Mouse (Mus musculus) forebrain, embryonic 14.5 days (tissue): ENCODE data around the gene Tlr9. TPM values are rescaled to one million over a fixed set of nuclear protein-coding genes. Genes with fewer than 3 reads are reported as not detected.

Experiments used
- ATAC-seq: fragments of 200-750 bp; cut with Nextera tagmentation; 2 replicates; pipeline ENCODE4 v1.8.0; 2017; ENCODE audit warnings: mild to moderate bottlenecking, moderate library complexity
- DNase-seq: peaks from one replicate; pipeline ENCODE4 v3.0.0-alpha.2; 2015; ENCODE audit warnings: low spot score
- H3K27ac ChIP-seq: fragments of 300-500 bp; sonication (generic); 2 replicates; pipeline ENCODE4 v1.5.1; 2014; ENCODE audit warnings: low read depth, mild to moderate bottlenecking, control low read depth, low read length, moderate library complexity
- H3K27me3 ChIP-seq: fragments of 300-500 bp; sonication (generic); replicated peaks from 2 replicates; pipeline ENCODE4 v1.6.1; 2014; ENCODE audit warnings: low read length, control low read depth, mixed read lengths; ENCODE audit not compliant: control insufficient read depth, insufficient read depth
- H3K36me3 ChIP-seq: fragments of 300-500 bp; sonication (generic); 2 replicates; pipeline ENCODE4 v1.6.1; 2014; ENCODE audit warnings: low read length, control low read depth; ENCODE audit not compliant: control insufficient read depth, insufficient read depth
- H3K4me1 ChIP-seq: fragments of 300-500 bp; sonication (generic); 2 replicates; pipeline ENCODE4 v1.6.1; 2014; ENCODE audit warnings: antibody characterized with exemption, low read length, control low read depth; ENCODE audit not compliant: control insufficient read depth, insufficient read depth
- H3K4me2 ChIP-seq: fragments of 300-500 bp; sonication (generic); 2 replicates; pipeline ENCODE4 v1.6.1; 2014; ENCODE audit warnings: mild to moderate bottlenecking, control low read depth, low read length
- H3K4me3 ChIP-seq: fragments of 300-500 bp; sonication (generic); 2 replicates; pipeline ENCODE4 v1.5.1; 2014; ENCODE audit warnings: low read depth, low read length, control low read depth
- H3K9ac ChIP-seq: fragments of 300-500 bp; sonication (generic); 2 replicates; pipeline ENCODE4 v1.6.1; 2014; ENCODE audit warnings: mild to moderate bottlenecking, low read length, control low read depth, moderate library complexity
- H3K9me3 ChIP-seq: fragments of 300-500 bp; sonication (generic); replicated peaks from 2 replicates; pipeline ENCODE4 v1.6.1; 2016; ENCODE audit warnings: low read length, control low read depth, mixed read lengths; ENCODE audit not compliant: control insufficient read depth
- WGBS: fragments of 180-500 bp; shearing (Covaris S2); extraction: QIAGEN DNeasy Blood & Tissue Kit; methylation state at CpG from one replicate; pipeline ENCODE4 v1.1.7; 2014; 5-methylcytosine and 5-hydroxymethylcytosine counted together
- polyA plus RNA-seq: library from polyadenylated mRNA; unstranded; fragments of >200 nt; fragmentation: Nextera tagmentation; extraction: Ambion mirVana; gene quantifications from 2 replicates; pipeline ENCODE4 v1.2.1, GENCODE M21; 2014

The Tlr9 gene
- polyA plus RNA-seq, 1 experiment from 2014 or later = not detected

GRCm38 (mm10) chr9:106199535-106200272, 22.7 kb upstream of the Tlr9 start, which contains the start of gene Ppm1m:
Gene Ppm1m, minus strand, starts transcription at chr9:106199746.
- ATAC-seq = peak; percentile 6; the same call in 1 of the 2 replicates
- WGBS = 41% methylated on average over 18 of the region's 18 CpGs
- peak within 1 kb of the TSS; percentile 70 for H3K4me2 ChIP-seq
- peaks cover 13% of the 10 kb centered on the region; the same call in 1 of the 2 replicates for H3K4me1 ChIP-seq
- H3K36me3 ChIP-seq = 0 out of 2 replicates have a peak, but pooled peaks cover under 1% of the 10 kb centered on the region
- H3K27ac ChIP-seq = no peak within 1 kb of the TSS
- DNase-seq = no peak
- H3K27me3 ChIP-seq = no peaks in the 10 kb centered on the region
- no peaks in the 10 kb centered on the region for H3K9me3 ChIP-seq
- H3K9ac ChIP-seq = peak within 1 kb of the TSS; percentile 71
- peak within 1 kb of the TSS; percentile 51 for H3K4me3 ChIP-seq

- Histone ChIP-seq H3K4me2 (peak overlapping the region; percentile 74; the same call in 1 of the 2 replicates), H3K9me3 (no peaks in the 10 kb centered on the region), H3K4me3 (0 out of 2 replicates have a peak overlapping the region, but pooled peaks have one; percentile 61), H3K27me3 (no peaks in the 10 kb centered on the region), H3K36me3 (no peaks in the 10 kb centered on the region), H3K27ac (no peak overlapping the region), H3K4me1 (peaks cover 13% of the 10 kb centered on the region; the same call in 1 of the 2 replicates), H3K9ac (no peak overlapping the region)
- ATAC-seq = no peak
- WGBS = 90% methylated on average over 3 of the region's 3 CpGs
- DNase-seq = no peak
Measured at GRCm38 (mm10) chr9:106201895-106202294, 20.5 kb upstream of the Tlr9 start.

GRCm38 (mm10) chr9:106202819-106203636, 19.4 kb upstream of the Tlr9 start, which contains the start of gene Twf2:
Gene Twf2, plus strand, starts transcription at chr9:106203108.
- Histone ChIP-seq H3K27ac (peak within 1 kb of the TSS; percentile 29; the same call in 1 of the 2 replicates), H3K4me1 (peaks cover 13% of the 10 kb centered on the region; the same call in 1 of the 2 replicates), H3K4me2 (peak within 1 kb of the TSS; percentile 74), H3K27me3 (no peaks in the 10 kb centered on the region), H3K36me3 (0 out of 2 replicates have a peak, but pooled peaks cover 1% of the 10 kb centered on the region), H3K4me3 (peak within 1 kb of the TSS; percentile 61), H3K9ac (peak within 1 kb of the TSS; percentile 84), H3K9me3 (no peaks in the 10 kb centered on the region)
- DNase-seq (peak; percentile 93), ATAC-seq (peak; percentile 88)
- WGBS = 2% methylated on average over 42 of the region's 61 CpGs

- WGBS = 84% methylated on average over 7 of the region's 7 CpGs
- DNase-seq (no peak), ATAC-seq (no peak)
- Histone ChIP-seq H3K9ac (peak overlapping the region; percentile 84; the same call in 1 of the 2 replicates), H3K27me3 (no peaks in the 10 kb centered on the region), H3K27ac (no peak overlapping the region), H3K4me2 (peak overlapping the region; percentile 74), H3K4me1 (peaks cover 13% of the 10 kb centered on the region; the same call in 1 of the 2 replicates), H3K4me3 (peak overlapping the region; percentile 61; the same call in 1 of the 2 replicates), H3K36me3 (0 out of 2 replicates have a peak, but pooled peaks cover 5% of the 10 kb centered on the region), H3K9me3 (no peaks in the 10 kb centered on the region)
Measured at GRCm38 (mm10) chr9:106203990-106204851, 18.2 kb upstream of the Tlr9 start.

GRCm38 (mm10) chr9:106205713-106206290, 16.6 kb upstream of the Tlr9 start:
- Histone ChIP-seq H3K4me2 (no peak overlapping the region), H3K27ac (no peak overlapping the region), H3K4me3 (no peak overlapping the region), H3K4me1 (peaks cover 11% of the 10 kb centered on the region; the same call in 1 of the 2 replicates), H3K9me3 (no peaks in the 10 kb centered on the region), H3K36me3 (0 out of 2 replicates have a peak, but pooled peaks cover 5% of the 10 kb centered on the region), H3K9ac (no peak overlapping the region), H3K27me3 (no peaks in the 10 kb centered on the region)
- ATAC-seq (no peak), DNase-seq (no peak)
- WGBS = 86% methylated on average over 7 of the region's 7 CpGs

GRCm38 (mm10) chr9:106206515-106206914, 15.9 kb upstream of the Tlr9 start:
- no peaks in the 10 kb centered on the region for H3K27me3 ChIP-seq
- H3K4me3 ChIP-seq = no peak overlapping the region
- H3K27ac ChIP-seq = no peak overlapping the region
- H3K36me3 ChIP-seq = 0 out of 2 replicates have a peak, but pooled peaks cover 5% of the 10 kb centered on the region
- no peak overlapping the region for H3K4me2 ChIP-seq
- no peak overlapping the region for H3K9ac ChIP-seq
- H3K4me1 ChIP-seq = peaks cover 15% of the 10 kb centered on the region; the same call in 1 of the 2 replicates
- WGBS = 88% methylated on average over 2 of the region's 2 CpGs
- no peak for DNase-seq
- ATAC-seq = no peak
- H3K9me3 ChIP-seq = no peaks in the 10 kb centered on the region

- WGBS = 80% methylated on average over 5 of the region's 5 CpGs
Measured at GRCm38 (mm10) chr9:106208181-106208580, 14.2 kb upstream of the Tlr9 start.

More at GRCm38 (mm10) chr9:106208181-106208580, 14.2 kb upstream of the Tlr9 start:
- ATAC-seq (no peak), DNase-seq (no peak)
- Histone ChIP-seq H3K4me3 (no peak overlapping the region), H3K27ac (no peak overlapping the region), H3K36me3 (peaks cover 13% of the 10 kb centered on the region), H3K4me1 (peaks cover 13% of the 10 kb centered on the region; the same call in 1 of the 2 replicates), H3K9ac (no peak overlapping the region), H3K9me3 (no peaks in the 10 kb centered on the region), H3K27me3 (no peaks in the 10 kb centered on the region), H3K4me2 (no peak overlapping the region)
